Mouse (Mus musculus) intestine, postnatal 0 days (tissue): ENCODE results near the gene Sh3gl3. TPM values are rescaled to one million over a fixed set of nuclear protein-coding genes. Genes with fewer than 3 reads are reported as not detected.

Source experiments
- ATAC-seq: fragments of 200-750 bp; cut with Nextera tagmentation; 2 replicates; pipeline ENCODE4 v1.8.0; 2017; ENCODE audit warnings: mild to moderate bottlenecking, moderate TSS enrichment, moderate library complexity
- H3K27ac ChIP-seq: fragments of 300-500 bp; sonication (generic); 2 replicates; pipeline ENCODE4 v1.5.1; 2014; ENCODE audit warnings: mild to moderate bottlenecking, low read depth, low read length, moderate library complexity
- H3K27me3 ChIP-seq: fragments of 300-500 bp; sonication (generic); replicated peaks from 2 replicates; pipeline ENCODE4 v1.6.1; 2014; ENCODE audit warnings: low read length, mixed read lengths; ENCODE audit not compliant: control insufficient read depth, insufficient read depth
- H3K36me3 ChIP-seq: fragments of 300-500 bp; sonication (generic); 2 replicates; pipeline ENCODE4 v1.6.1; 2014; ENCODE audit warnings: mild to moderate bottlenecking, moderate library complexity; ENCODE audit not compliant: control insufficient read depth, insufficient read depth
- H3K4me1 ChIP-seq: fragments of 300-500 bp; sonication (generic); replicated peaks from 2 replicates; pipeline ENCODE4 v1.6.1; 2014; ENCODE audit warnings: antibody characterized with exemption, low read length, mixed read lengths; ENCODE audit not compliant: control insufficient read depth, insufficient read depth
- H3K4me2 ChIP-seq: fragments of 300-500 bp; sonication (generic); replicated peaks from 2 replicates; pipeline ENCODE4 v1.6.1; 2014; ENCODE audit warnings: low read depth, mild to moderate bottlenecking, moderate library complexity
- H3K4me3 ChIP-seq: fragments of 300-500 bp; sonication (generic); 2 replicates; pipeline ENCODE4 v1.5.1; 2014; ENCODE audit warnings: low read depth, low read length
- H3K9ac ChIP-seq: fragments of 300-500 bp; sonication (generic); 2 replicates; pipeline ENCODE4 v1.6.1; 2014; ENCODE audit warnings: mild to moderate bottlenecking, low read depth, low read length
- H3K9me3 ChIP-seq: fragments of 300-500 bp; sonication (generic); 2 replicates; pipeline ENCODE4 v1.6.1; 2016; ENCODE audit warnings: mixed run types; ENCODE audit not compliant: control insufficient read depth
- CTCF ChIP-seq: sonication (generic); IDR thresholded peaks from 2 replicates; pipeline ENCODE4 v1.5.1; 2016; ENCODE audit warnings: low read depth, mild to moderate bottlenecking, control low read depth, antibody characterized with exemption, moderate library complexity
- WGBS: fragments of 180-500 bp; shearing (Covaris S2); extraction: QIAGEN DNeasy Blood & Tissue Kit; methylation state at CpG from one replicate; pipeline ENCODE4 v1.1.7; 2014; 5-methylcytosine and 5-hydroxymethylcytosine counted together
- polyA plus RNA-seq: library from polyadenylated mRNA; unstranded; fragments of >200 nt; fragmentation: Nextera tagmentation; extraction: Ambion mirVana; gene quantifications from 2 replicates; pipeline ENCODE4 v1.2.1, GENCODE M21; 2015

The Sh3gl3 gene
- polyA plus RNA-seq, 1 experiment from 2014 or later, result 8.7 TPM

GRCm38 (mm10) chr7:82329831-82330230 is 156.2 kb downstream of the Sh3gl3 start:
- Histone ChIP-seq H3K27ac (no peak overlapping the region), H3K36me3 (no peaks in the 10 kb centered on the region), H3K4me2 (no peak overlapping the region), H3K27me3 (0 out of 2 replicates have a peak, but pooled peaks cover 5% of the 10 kb centered on the region), H3K9me3 (no peaks in the 10 kb centered on the region), H3K4me1 (no peaks in the 10 kb centered on the region), H3K9ac (no peak overlapping the region), H3K4me3 (no peak overlapping the region)
- TF ChIP-seq CTCF, result no peak
- no peak for ATAC-seq
- WGBS, result 66% methylated on average over 4 of the region's 4 CpGs

GRCm38 (mm10) chr7:82330860-82331259 is 157.2 kb downstream of the Sh3gl3 start:
- Histone ChIP-seq H3K9ac (no peak overlapping the region), H3K4me3 (no peak overlapping the region), H3K36me3 (no peaks in the 10 kb centered on the region), H3K27ac (no peak overlapping the region), H3K27me3 (peaks cover 15% of the 10 kb centered on the region), H3K4me1 (no peaks in the 10 kb centered on the region), H3K4me2 (no peak overlapping the region), H3K9me3 (no peaks in the 10 kb centered on the region)
- TF ChIP-seq CTCF, result no peak
- no peak for ATAC-seq
- WGBS, result 53% methylated on average over 6 of the region's 6 CpGs

- peaks cover 31% of the 10 kb centered on the region for H3K27me3 ChIP-seq
- no peak overlapping the region for H3K4me2 ChIP-seq
- H3K9me3 ChIP-seq, result no peaks in the 10 kb centered on the region
- no peak overlapping the region for H3K27ac ChIP-seq
- no peak overlapping the region for H3K9ac ChIP-seq
- TF ChIP-seq CTCF, result no peak
- no peaks in the 10 kb centered on the region for H3K36me3 ChIP-seq
- WGBS, result 54% methylated on average over 1 of the region's 1 CpGs
- H3K4me1 ChIP-seq, result no peaks in the 10 kb centered on the region
- no peak overlapping the region for H3K4me3 ChIP-seq
- ATAC-seq, result no peak
Measured at GRCm38 (mm10) chr7:82334000-82334399, 160.4 kb downstream of the Sh3gl3 start.

- peaks cover 31% of the 10 kb centered on the region for H3K27me3 ChIP-seq
- no peaks in the 10 kb centered on the region for H3K9me3 ChIP-seq
- ATAC-seq, result no peak
- H3K27ac ChIP-seq, result no peak within 1 kb of the TSS
- under 1% methylated on average over 91 of the region's 95 CpGs for WGBS
- no peak for TF ChIP-seq CTCF
- peak within 1 kb of the TSS; percentile 63 for H3K4me2 ChIP-seq
- H3K36me3 ChIP-seq, result no peaks in the 10 kb centered on the region
- no peak within 1 kb of the TSS for H3K9ac ChIP-seq
- no peaks in the 10 kb centered on the region for H3K4me1 ChIP-seq
- peak within 1 kb of the TSS; percentile 36 for H3K4me3 ChIP-seq
Measured at GRCm38 (mm10) chr7:82335211-82336121, 161.8 kb downstream of the Sh3gl3 start, which contains the start of gene Adamtsl3. TSS of gene Adamtsl3 (plus strand) at chr7:82335694.

GRCm38 (mm10) chr7:82336132-82336531 is 162.5 kb downstream of the Sh3gl3 start:
- Histone ChIP-seq H3K27me3 (peaks cover 31% of the 10 kb centered on the region), H3K27ac (no peak overlapping the region), H3K9me3 (no peaks in the 10 kb centered on the region), H3K36me3 (no peaks in the 10 kb centered on the region), H3K4me2 (peak overlapping the region; percentile 63), H3K4me3 (peak overlapping the region; percentile 36), H3K4me1 (no peaks in the 10 kb centered on the region), H3K9ac (no peak overlapping the region)
- no peak for TF ChIP-seq CTCF
- no peak for ATAC-seq
- 2% methylated on average over 34 of the region's 34 CpGs for WGBS

GRCm38 (mm10) chr7:82338121-82338520 is 164.5 kb downstream of the Sh3gl3 start:
- Histone ChIP-seq H3K9ac (no peak overlapping the region), H3K4me1 (no peaks in the 10 kb centered on the region), H3K36me3 (no peaks in the 10 kb centered on the region), H3K4me3 (no peak overlapping the region), H3K9me3 (no peaks in the 10 kb centered on the region), H3K27ac (no peak overlapping the region), H3K27me3 (peaks cover 31% of the 10 kb centered on the region), H3K4me2 (no peak overlapping the region)
- no peak for ATAC-seq
- no peak for TF ChIP-seq CTCF
- WGBS, result 70% methylated on average over 9 of the region's 9 CpGs
